Mouse (Mus musculus): ENCODE measurements around the gene Tcp1.
"Not testable (repeated sequence)": the region's sequence is repeated elsewhere in the genome, so short reads cannot be mapped to it uniquely, and the experiment has no call there.

- TF ChIP-seq CTCF (IDR thresholded peaks at IDR 0.05; ENCODE audit: borderline replicate concordance, insufficient read depth, low read length); POLR2A (IDR thresholded peaks at IDR 0.05; ENCODE audit: low read depth, low read length): not testable (repeated sequence)
These were observed 24.1 kb downstream of the Tcp1 start for GRCm38 (mm10) chr17:12939377-12940148.

Data from embryonic fibroblast, embryonic 13.5 days (primary cell).